Mouse (Mus musculus): Measurements from ENCODE around the gene Cypt3.

The Cypt3 gene

DNA sequence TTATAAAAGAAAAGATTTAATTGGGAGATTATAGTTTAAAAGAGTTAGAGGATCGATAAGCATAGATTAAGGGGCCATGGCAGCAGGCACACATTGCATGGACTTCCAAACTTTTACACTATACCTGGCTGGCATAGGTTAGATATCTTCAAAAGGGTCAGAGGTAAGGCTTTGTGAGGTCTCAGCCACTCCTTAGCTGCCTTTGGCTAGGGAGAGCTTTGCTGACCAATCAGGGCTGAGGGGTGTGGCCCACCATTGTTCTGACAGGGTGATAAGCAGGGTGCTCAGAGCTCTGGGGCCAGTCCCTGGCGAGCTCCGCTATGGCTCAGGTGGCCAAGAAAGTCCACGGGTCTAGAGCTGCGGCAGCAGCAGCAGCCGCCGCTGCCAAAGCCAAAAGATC lies at the start of gene Cypt3:
TSS of gene Cypt3 (plus strand) at position 301 of the 400 bp plus-strand sequence.
- DNase-seq, result no peak

- DNase-seq, result no peak
Measured at GRCm38 (mm10) chrX:153515491-153515890, 42.9 kb upstream of the Cypt3 start.

DNA sequence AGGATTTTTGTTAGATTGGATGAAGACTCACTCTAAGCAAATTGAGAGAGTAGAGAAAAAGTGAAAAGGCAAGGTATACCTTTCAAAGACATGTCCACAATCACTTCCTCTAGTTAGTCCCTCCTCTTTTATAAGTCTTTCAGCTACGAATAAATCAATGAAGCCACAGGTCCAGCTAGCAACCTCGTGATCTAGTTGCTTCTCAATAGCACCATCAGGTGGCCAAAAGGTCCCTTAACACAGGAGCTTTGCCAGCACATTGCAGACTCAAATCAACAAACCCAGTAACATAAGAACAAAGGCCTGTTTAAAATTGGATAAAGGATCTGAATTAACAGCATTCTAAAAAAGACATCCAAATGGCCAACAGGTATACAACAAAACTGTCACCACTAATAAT lies 30.0 kb upstream of the Cypt3 start:
- DNase-seq, result no peak

- no peak for DNase-seq
Measured at GRCm38 (mm10) chrX:153556634-153557033, 1.8 kb upstream of the Cypt3 start.

DNA sequence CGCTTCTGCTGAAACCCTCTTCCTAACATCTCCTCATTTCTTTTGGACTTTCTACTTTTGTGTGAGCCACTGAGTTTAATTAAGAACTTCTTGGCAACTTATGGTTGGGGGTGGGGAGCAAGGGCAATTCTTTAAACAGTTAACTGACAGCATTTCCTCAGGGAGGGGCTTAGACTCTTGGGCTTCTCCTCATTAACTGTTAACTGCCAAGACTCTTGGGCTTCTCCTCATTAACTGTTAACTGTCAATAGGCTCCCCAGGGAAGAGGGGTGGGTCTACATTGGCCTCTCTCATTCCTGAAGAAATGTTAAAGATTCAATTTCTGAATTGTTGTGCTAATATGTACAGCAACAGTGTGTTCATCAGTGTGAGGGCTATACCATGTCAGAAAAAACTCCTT lies 6.3 kb downstream of the Cypt3 start:
- no peak for DNase-seq

DNA sequence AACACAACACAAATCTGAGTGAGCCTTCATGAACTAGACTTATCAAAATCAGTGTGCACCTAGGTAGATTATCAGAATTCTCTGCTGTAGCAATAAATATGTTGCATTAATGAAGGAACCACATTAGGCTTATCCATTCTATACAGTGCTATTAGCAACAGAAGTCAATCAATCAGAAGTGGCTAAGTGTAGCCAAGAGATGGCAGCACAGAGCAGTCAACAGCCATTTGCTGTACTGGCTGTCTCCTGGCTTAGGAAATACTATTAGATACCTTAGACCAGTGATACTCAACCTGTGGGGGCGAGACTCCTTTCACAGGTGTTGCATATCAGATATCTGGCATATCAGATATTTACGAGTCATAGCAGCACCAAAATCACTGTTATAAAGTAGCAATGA lies 41.2 kb downstream of the Cypt3 start:
- no peak for DNase-seq

All from thymus, postnatal 25 days (tissue).